Mouse (Mus musculus) ES-Bruce4 (cell line): ENCODE measurements around the gene Pih1d1. TPM values are rescaled to one million over a fixed set of nuclear protein-coding genes. Genes with fewer than 3 reads are reported as not detected.

ENCODE experiments used
- H3K27ac ChIP-seq: 2 replicates; pipeline ENCODE4 v1.5.1; 2012; ENCODE audit warnings: low read length, inconsistent platforms; ENCODE audit not compliant: insufficient read depth
- H3K27me3 ChIP-seq: 2 replicates; pipeline ENCODE4 v1.6.1; 2012; ENCODE audit warnings: mild to moderate bottlenecking, low read length, inconsistent platforms; ENCODE audit not compliant: control insufficient read depth, poor library complexity, insufficient read depth, severe bottlenecking
- H3K36me3 ChIP-seq: 2 replicates; pipeline ENCODE4 v1.6.1; 2012; ENCODE audit warnings: inconsistent platforms, mild to moderate bottlenecking, low read length, moderate library complexity; ENCODE audit not compliant: control insufficient read depth, poor library complexity, insufficient read depth, severe bottlenecking
- H3K4me1 ChIP-seq: one replicate; pipeline ENCODE4 v1.8.1; 2011; ENCODE audit warnings: low read length; ENCODE audit not compliant: control insufficient read depth, insufficient read depth
- H3K4me3 ChIP-seq: 2 replicates; pipeline ENCODE4 v1.5.1; 2011; ENCODE audit warnings: low read depth, mild to moderate bottlenecking, low read length
- H3K9ac ChIP-seq: 2 replicates; pipeline ENCODE4 v1.6.1; 2012; ENCODE audit warnings: low read depth, mild to moderate bottlenecking, inconsistent platforms; ENCODE audit not compliant: poor library complexity, severe bottlenecking
- H3K9me3 ChIP-seq: replicated peaks from 2 replicates; pipeline ENCODE4 v1.6.1; 2012; ENCODE audit warnings: mild to moderate bottlenecking, low read length, inconsistent platforms; ENCODE audit not compliant: control insufficient read depth, poor library complexity, insufficient read depth, severe bottlenecking
- CTCF ChIP-seq: IDR thresholded peaks from one replicate; pipeline ENCODE4 v1.8.1; 2011; ENCODE audit warnings: low read depth, low read length
- EP300 ChIP-seq: IDR thresholded peaks from 2 replicates; pipeline ENCODE4 v1.6.1; 2011; ENCODE audit warnings: low read depth, low read length; ENCODE audit not compliant: insufficient read depth
- POLR2A ChIP-seq: IDR thresholded peaks from one replicate; pipeline ENCODE4 v1.8.1; 2011; ENCODE audit warnings: low read length; ENCODE audit not compliant: insufficient read depth
- polyA plus RNA-seq: library from polyadenylated mRNA; stranded (reverse); fragments of >200 nt; gene quantifications from 2 replicates; pipeline ENCODE4 v1.2.4, GENCODE M21; 2011; ENCODE audit warnings: low read depth; ENCODE audit not compliant: missing spikeins, insufficient read depth, insufficient read length

Gene Pih1d1
- polyA plus RNA-seq, 1 experiment, result 38.5 TPM

GRCm38 (mm10) chr7:45134544-45135026 lies 19.5 kb upstream of the Pih1d1 start:
- no peaks in the 10 kb centered on the region for H3K27me3 ChIP-seq
- no peak overlapping the region; the same call in 1 of the 2 replicates for H3K4me3 ChIP-seq
- no peak overlapping the region for H3K9ac ChIP-seq
- no peaks in the 10 kb centered on the region for H3K36me3 ChIP-seq
- no peak overlapping the region for H3K27ac ChIP-seq
- no peak for TF ChIP-seq EP300
- no peak for TF ChIP-seq POLR2A
- no peak for TF ChIP-seq CTCF
- no peaks in the 10 kb centered on the region for H3K4me1 ChIP-seq
- H3K9me3 ChIP-seq, result no peaks in the 10 kb centered on the region

- Histone ChIP-seq H3K27me3 (no peaks in the 10 kb centered on the region), H3K9me3 (no peaks in the 10 kb centered on the region), H3K4me1 (no peaks in the 10 kb centered on the region), H3K36me3 (no peaks in the 10 kb centered on the region), H3K9ac (no peak overlapping the region), H3K4me3 (no peak overlapping the region), H3K27ac (no peak overlapping the region)
- TF ChIP-seq POLR2A, result no peak
- TF ChIP-seq EP300, result no peak
- no peak for TF ChIP-seq CTCF
These were observed 18.7 kb upstream of the Pih1d1 start for GRCm38 (mm10) chr7:45135370-45135769.

DNA sequence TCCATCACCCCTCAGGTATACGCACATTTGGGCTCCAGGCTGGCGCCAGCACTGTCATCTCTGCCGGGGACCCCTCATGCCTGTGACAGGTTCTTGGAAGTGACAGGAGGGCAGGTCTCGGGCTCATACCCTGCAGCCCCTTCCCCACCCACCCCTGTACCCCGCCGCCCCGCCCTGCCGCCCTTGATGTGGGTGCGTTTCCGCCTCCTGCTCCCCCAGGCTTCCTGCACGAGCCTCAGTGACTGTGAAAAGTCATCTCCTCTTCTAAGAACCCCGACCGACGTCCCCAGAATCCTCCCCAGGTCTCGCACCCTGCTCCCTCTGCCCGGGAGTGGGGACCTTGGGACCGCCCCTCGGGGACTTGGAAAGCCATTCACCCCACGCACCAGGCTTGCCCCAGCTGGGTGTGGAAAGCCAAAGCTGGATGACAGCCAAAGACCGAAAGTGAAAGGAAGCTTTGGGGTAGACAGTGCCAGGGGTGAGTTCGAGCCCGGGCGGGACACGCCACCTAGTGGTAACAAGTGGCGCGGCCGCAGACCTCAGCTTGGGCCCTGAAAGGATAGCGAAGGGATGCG lies 18.0 kb upstream of the Pih1d1 start, which contains the start of the genes Gm45713 and Flt3l:
TSS of gene Gm45713 (minus strand) at position 239 of the 575 bp plus-strand sequence.
TSS of gene Flt3l (minus strand) at position 440 of the 575 bp plus-strand sequence.
- no peaks in the 10 kb centered on the region for H3K9me3 ChIP-seq
- H3K36me3 ChIP-seq, result no peaks in the 10 kb centered on the region
- peak within 1 kb of the TSS; percentile 22 for H3K4me3 ChIP-seq
- no peaks in the 10 kb centered on the region for H3K27me3 ChIP-seq
- H3K9ac ChIP-seq, result 0 out of 2 replicates have a peak within 1 kb of the TSS, but pooled peaks have one; percentile 15
- TF ChIP-seq POLR2A (no peak), CTCF (peak; percentile 90), EP300 (0 out of 2 replicates have a peak, but pooled peaks have one; percentile 29)
- no peak within 1 kb of the TSS for H3K27ac ChIP-seq
- H3K4me1 ChIP-seq, result no peaks in the 10 kb centered on the region

DNA sequence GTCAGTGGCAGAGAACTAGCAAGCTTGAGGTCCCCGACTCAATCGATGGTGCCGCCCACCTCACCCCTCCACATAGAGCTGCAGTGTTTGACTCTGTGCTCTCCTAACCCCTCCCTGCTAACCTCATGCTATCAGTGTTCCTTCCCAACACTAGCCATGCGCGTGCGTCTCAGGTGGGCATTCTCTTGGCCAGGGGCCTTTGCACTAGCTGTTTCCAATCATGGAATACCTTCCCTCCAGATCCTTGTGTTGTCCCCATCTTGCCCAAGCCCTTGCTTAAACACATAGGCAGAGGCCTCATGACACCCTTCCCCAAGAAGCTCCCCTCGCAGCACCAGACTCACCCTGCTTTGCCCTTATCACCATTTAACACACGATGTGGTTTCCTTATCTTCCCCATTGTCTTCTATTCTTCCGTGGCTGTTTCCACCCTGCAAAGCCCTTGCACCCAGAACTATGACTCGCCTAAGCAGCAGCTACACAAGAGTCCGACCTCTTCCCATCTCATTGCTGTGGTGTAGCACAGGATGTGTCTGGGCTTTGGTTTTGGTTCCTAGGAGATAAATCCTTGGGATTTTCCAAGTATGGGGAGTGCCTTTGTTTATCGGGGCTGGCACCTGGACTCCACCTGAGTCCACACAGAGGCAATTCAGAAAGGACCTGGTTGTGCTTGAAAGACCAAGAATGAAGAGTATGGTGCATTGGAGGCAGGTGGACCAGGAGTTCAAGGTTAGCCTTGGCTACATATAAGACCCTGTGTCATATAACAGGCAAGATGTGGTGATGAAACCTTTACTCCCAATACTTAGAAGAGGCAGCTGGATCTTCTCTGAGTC lies 16.7 kb upstream of the Pih1d1 start:
- no peaks in the 10 kb centered on the region for H3K4me1 ChIP-seq
- no peaks in the 10 kb centered on the region for H3K27me3 ChIP-seq
- 0 out of 2 replicates have a peak, but pooled peaks cover 4% of the 10 kb centered on the region for H3K36me3 ChIP-seq
- no peak overlapping the region for H3K27ac ChIP-seq
- H3K4me3 ChIP-seq, result no peak overlapping the region
- TF ChIP-seq EP300 (no peak), CTCF (no peak), POLR2A (no peak)
- no peak overlapping the region for H3K9ac ChIP-seq
- no peaks in the 10 kb centered on the region for H3K9me3 ChIP-seq

GRCm38 (mm10) chr7:45138403-45138802 lies 15.7 kb upstream of the Pih1d1 start:
- TF ChIP-seq CTCF (no peak), POLR2A (no peak), EP300 (no peak)
- Histone ChIP-seq H3K4me3 (no peak overlapping the region), H3K27ac (no peak overlapping the region), H3K9ac (no peak overlapping the region), H3K27me3 (no peaks in the 10 kb centered on the region), H3K36me3 (0 out of 2 replicates have a peak, but pooled peaks cover 4% of the 10 kb centered on the region), H3K4me1 (no peaks in the 10 kb centered on the region), H3K9me3 (no peaks in the 10 kb centered on the region)
